ENCODE assay signal across 15 mouse cellular contexts in the genomic region with DNA sequence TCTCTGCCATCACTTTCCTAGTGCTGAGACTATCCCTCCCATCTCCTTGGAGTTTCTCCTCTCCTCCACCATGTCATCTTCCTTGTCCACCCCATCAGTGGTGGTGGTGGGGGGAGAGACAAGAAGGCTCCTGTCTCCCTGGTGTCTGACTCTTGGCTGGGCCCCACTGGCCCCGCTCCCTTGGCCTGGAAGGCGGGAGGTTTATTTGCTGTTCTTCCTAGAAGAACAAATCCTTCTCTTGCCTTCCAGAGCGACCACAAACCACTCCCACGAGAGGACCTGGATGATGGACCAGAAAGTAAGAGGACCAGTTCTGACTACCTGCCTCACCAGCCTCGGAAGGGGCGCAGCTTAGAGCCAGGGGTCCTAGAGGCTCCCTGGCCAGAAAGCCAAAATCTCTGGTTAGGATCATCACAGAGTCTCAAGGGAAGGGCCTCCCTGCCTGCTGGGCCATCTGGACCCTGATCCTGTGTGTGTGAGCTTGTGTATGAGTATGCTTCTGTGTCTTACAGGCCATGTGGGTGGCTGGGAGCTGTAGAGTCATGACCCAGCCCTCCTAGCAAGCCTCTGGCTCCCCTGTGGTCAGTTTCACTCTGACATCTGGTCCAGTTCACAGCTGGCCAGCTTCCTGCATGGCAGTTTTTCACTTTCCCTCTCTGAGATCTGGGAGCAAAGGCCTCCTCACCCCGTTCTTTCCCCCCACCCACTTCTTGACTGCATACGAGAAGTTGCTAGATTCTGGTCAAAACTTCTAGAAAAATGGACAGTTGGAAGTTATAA. TPM values are rescaled to one million over a fixed set of nuclear protein-coding genes. Genes with fewer than 3 reads are reported as not detected.
DNase-seq lines count a peak whose midpoint lies in the region; ATAC-seq lines count a peak whose summit lies in the region.
"Had no signal": no experiment of that assay in that cellular context is flagged by ENCODE, and none has a peak within 500 bp of the region (broad histone marks: within the 10 kb centered on the region; RNA-seq: fewer than 3 reads in every experiment).

No protein-coding gene starts in this region.

- no peak overlapping the region for H3K4me2 ChIP-seq in kidney, embryonic 15.5 days
- H3K4me2 ChIP-seq in embryonic facial prominence, embryonic 13.5 days, result no peak overlapping the region
- H3K4me2 ChIP-seq in stomach, embryonic 15.5 days, result no peak overlapping the region
- H3K4me2 ChIP-seq: hindbrain, embryonic 15.5 days; lung, embryonic 15.5 days had no signal

- no peak overlapping the region for H3K4me3 ChIP-seq in kidney, embryonic 15.5 days (replicated peaks)
- no peak overlapping the region for H3K4me3 ChIP-seq in embryonic facial prominence, embryonic 13.5 days
- H3K4me3 ChIP-seq in stomach, embryonic 15.5 days (replicated peaks), result no peak overlapping the region
- H3K4me3 ChIP-seq: hindbrain, embryonic 15.5 days; layer of hippocampus, adult 2 months; lung, embryonic 15.5 days; midbrain, embryonic 10.5 days had no signal

- H3K27me3 ChIP-seq in kidney, embryonic 15.5 days, result 0 out of 2 replicates have a peak, but pooled peaks cover 13% of the 10 kb centered on the region
- H3K27me3 ChIP-seq in embryonic facial prominence, embryonic 13.5 days, result no peaks in the 10 kb centered on the region
- H3K27me3 ChIP-seq in stomach, embryonic 15.5 days (replicated peaks), result no peaks in the 10 kb centered on the region
- H3K27me3 ChIP-seq: hindbrain, embryonic 15.5 days had no signal

- peak overlapping the region; percentile 19 for H3K27ac ChIP-seq in kidney, embryonic 15.5 days
- H3K27ac ChIP-seq in embryonic facial prominence, embryonic 13.5 days, result peak overlapping the region; percentile 55; the same call in 1 of the 2 replicates
- H3K27ac ChIP-seq in stomach, embryonic 15.5 days, result peak overlapping the region; percentile 57; the same call in 1 of the 2 replicates
- H3K27ac ChIP-seq: hindbrain, embryonic 15.5 days; layer of hippocampus, adult 2 months; lung, embryonic 15.5 days; midbrain, embryonic 10.5 days had no signal

- DNase-seq in kidney, postnatal 25 days, result no peak
- DNase-seq in heart, postnatal 14 days, result peak; percentile 35 to 63
- no peak for DNase-seq in lung, postnatal 10 days
- no peak for DNase-seq in right cerebral cortex, postnatal 36 days (ENCODE audit: low spot score in 2 of 2)
- DNase-seq: adrenal gland, postnatal 25 days; thymus, postnatal 36 days had no signal

- peaks cover 55% of the 10 kb centered on the region for H3K4me1 ChIP-seq in kidney, embryonic 15.5 days
- peaks cover 70% of the 10 kb centered on the region for H3K4me1 ChIP-seq in embryonic facial prominence, embryonic 13.5 days
- H3K4me1 ChIP-seq in stomach, embryonic 15.5 days, result peaks cover 47% of the 10 kb centered on the region

- no peak for ATAC-seq in kidney, embryonic 15.5 days (replicated peaks; ENCODE audit: low FRiP score)
- ATAC-seq in embryonic facial prominence, embryonic 13.5 days (ENCODE audit: insufficient number of reproducible peaks, insufficient read depth, low FRiP score, low TSS enrichment, low read depth), result no peak
- no peak for ATAC-seq in stomach, embryonic 15.5 days (ENCODE audit: insufficient read depth, low FRiP score, low read depth)

- intact Hi-C loops in heart, postnatal 14 days (cut with DNase I), result no loop called here

- no peaks in the 10 kb centered on the region for H3K36me3 ChIP-seq in kidney, embryonic 15.5 days
- no peaks in the 10 kb centered on the region for H3K36me3 ChIP-seq in embryonic facial prominence, embryonic 13.5 days
- H3K36me3 ChIP-seq in stomach, embryonic 15.5 days, result no peaks in the 10 kb centered on the region
- H3K36me3 ChIP-seq: hindbrain, embryonic 15.5 days; lung, embryonic 15.5 days; midbrain, embryonic 10.5 days had no signal

- WGBS in kidney, embryonic 15.5 days, result 52% methylated on average over 8 of the region's 8 CpGs
- 64% methylated on average over 8 of the region's 8 CpGs for WGBS in embryonic facial prominence, embryonic 13.5 days
- 50% methylated on average over 8 of the region's 8 CpGs for WGBS in stomach, embryonic 15.5 days

- no peak overlapping the region for H3K9ac ChIP-seq in kidney, embryonic 15.5 days
- peak overlapping the region; percentile 49; the same call in 1 of the 2 replicates for H3K9ac ChIP-seq in embryonic facial prominence, embryonic 13.5 days
- no peak overlapping the region for H3K9ac ChIP-seq in stomach, embryonic 15.5 days
- H3K9ac ChIP-seq: hindbrain, embryonic 15.5 days; lung, embryonic 15.5 days had no signal

- H3K9me3 ChIP-seq in kidney, embryonic 15.5 days (replicated peaks), result 0 out of 2 replicates have a peak, but pooled peaks cover 3% of the 10 kb centered on the region
- no peaks in the 10 kb centered on the region for H3K9me3 ChIP-seq in embryonic facial prominence, embryonic 13.5 days
- H3K9me3 ChIP-seq in stomach, embryonic 15.5 days, result no peaks in the 10 kb centered on the region
- H3K9me3 ChIP-seq: hindbrain, embryonic 15.5 days; midbrain, embryonic 10.5 days had no signal

RNA-seq across cellular contexts. Expression of gene Ngfr, which starts 19.4 kb away (rescaled TPM):
- polyA plus RNA-seq in kidney, embryonic 15.5 days (2015; fragmentation: Nextera tagmentation; extraction: Ambion mirVana), result 25.8 and 28.7 TPM in 2 replicates
- 25.4 and 27.2 TPM in 2 replicates for polyA plus RNA-seq in embryonic facial prominence, embryonic 13.5 days (2015; fragmentation: Nextera tagmentation; extraction: Ambion mirVana)
- total RNA-seq in heart, postnatal 14 days (2021), result 1 to 10 TPM; 1.1 to 2.0 TPM
- polyA plus RNA-seq in stomach, embryonic 15.5 days (2015; fragmentation: Nextera tagmentation; extraction: Ambion mirVana), result 10.2 and 10.9 TPM in 2 replicates
- total RNA-seq: CH12.LX; common myeloid progenitor, adult 5-6 weeks had no signal

RNA-seq across cellular contexts. Expression of gene Nxph3, which starts 53.8 kb away (rescaled TPM):
- 0.32 and 0.40 TPM in 2 replicates for polyA plus RNA-seq in kidney, embryonic 15.5 days (2015; fragmentation: Nextera tagmentation; extraction: Ambion mirVana)
- polyA plus RNA-seq in embryonic facial prominence, embryonic 13.5 days (2015; fragmentation: Nextera tagmentation; extraction: Ambion mirVana), result 1.6 and 2.2 TPM in 2 replicates
- under 1 TPM; 0.37 to 0.93 TPM for total RNA-seq in heart, postnatal 14 days (2021)
- polyA plus RNA-seq in stomach, embryonic 15.5 days (2015; fragmentation: Nextera tagmentation; extraction: Ambion mirVana), result 0.58 and 0.83 TPM in 2 replicates
- total RNA-seq: common myeloid progenitor, adult 5-6 weeks had no signal

Comparison
In these comparisons a context has a peak if more than half of its experiments do, and no peak if none do; other contexts are left out.
1. DNase-seq: peak in heart, postnatal 14 days (2 of 2); none in kidney, postnatal 25 days (0 of 2), lung, postnatal 10 days (single experiment) and right cerebral cortex, postnatal 36 days (0 of 2).
2. Peak in every context shown above with its lines, with median percentiles within 50 percentile points of each other: H3K27ac ChIP-seq.